Mouse (Mus musculus): ENCODE measurements at regions not wholly inside any gene's neighbourhood (a gene's known extent, or its start where the extent isn't known, plus 50 kb on each side); places are given as distances from the start of the nearest gene placed in this dataset.

DNA sequence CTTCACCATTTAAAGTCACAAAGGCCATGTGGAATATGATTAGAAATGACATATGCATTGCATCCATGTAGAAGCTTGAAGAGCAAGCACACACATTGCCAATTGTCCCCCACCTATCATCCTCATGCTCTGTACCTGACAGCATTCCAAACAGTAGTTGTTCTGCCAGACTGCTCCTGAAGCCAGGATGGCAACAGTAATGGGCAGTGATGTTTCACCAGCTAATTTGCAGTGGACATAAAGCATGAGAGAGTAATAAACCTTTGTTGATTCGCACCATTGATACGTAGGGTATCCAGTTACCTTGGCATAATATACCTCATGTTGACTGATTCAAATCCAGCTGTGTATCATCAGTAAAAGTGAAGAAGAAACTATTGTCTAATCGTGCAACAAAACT lies 606.5 kb upstream of the Celf2 start:
- Histone ChIP-seq H3K27ac (ENCODE audit: low read length) (no peak overlapping the region), H3K4me2 (ENCODE audit: low read length) (no peak overlapping the region), H3K36me3 (ENCODE audit: control insufficient read depth, insufficient read depth, low read length) (no peaks in the 10 kb centered on the region), H3K9ac (ENCODE audit: low read depth, low read length) (no peak overlapping the region), H3K4me1 (ENCODE audit: control insufficient read depth, insufficient read depth, low read length) (no peaks in the 10 kb centered on the region), H3K9me3 (replicated peaks; ENCODE audit: control insufficient read depth, low read length, poor library complexity, severe bottlenecking) (no peaks in the 10 kb centered on the region), H3K27me3 (ENCODE audit: control insufficient read depth, insufficient read depth, low read depth, low read length) (no peaks in the 10 kb centered on the region), H3K4me3 (ENCODE audit: low read depth, low read length) (no peak overlapping the region)
- WGBS, result 90% methylated on average over 3 of the region's 3 CpGs
- ATAC-seq, result no peak

- Histone ChIP-seq H3K4me1 (ENCODE audit: control insufficient read depth, insufficient read depth, low read length) (no peaks in the 10 kb centered on the region), H3K4me2 (ENCODE audit: low read length) (no peak overlapping the region), H3K27me3 (ENCODE audit: control insufficient read depth, insufficient read depth, low read depth, low read length) (no peaks in the 10 kb centered on the region), H3K9ac (ENCODE audit: low read depth, low read length) (no peak overlapping the region), H3K36me3 (ENCODE audit: control insufficient read depth, insufficient read depth, low read length) (no peaks in the 10 kb centered on the region), H3K9me3 (replicated peaks; ENCODE audit: control insufficient read depth, low read length, poor library complexity, severe bottlenecking) (no peaks in the 10 kb centered on the region), H3K27ac (ENCODE audit: low read length) (no peak overlapping the region), H3K4me3 (ENCODE audit: low read depth, low read length) (no peak overlapping the region)
- ATAC-seq, result no peak
- WGBS, result 85% methylated on average over 1 of the region's 1 CpGs
Observed at GRCm38 (mm10) chr2:8112361-8113073, 603.2 kb upstream of the Celf2 start.

DNA sequence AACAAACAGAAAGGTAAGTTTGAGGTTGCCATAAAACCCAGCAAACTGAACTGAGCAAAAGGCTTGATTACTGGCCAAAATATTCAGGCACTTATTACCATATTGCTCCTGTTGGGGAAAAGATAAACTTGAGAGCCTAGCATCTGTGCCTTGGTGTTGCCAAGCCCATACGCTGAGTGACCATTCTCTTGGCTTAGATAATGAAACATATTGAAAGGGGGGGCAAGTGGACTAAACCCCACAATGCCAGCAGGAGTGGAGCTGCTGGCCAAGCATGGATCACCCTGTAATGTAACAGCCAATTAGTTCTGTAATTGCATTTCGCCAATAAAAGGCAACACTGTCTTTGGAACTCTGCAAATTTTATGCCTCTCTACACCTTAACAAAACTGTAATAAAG lies 584.8 kb upstream of the Celf2 start:
- 75% methylated on average over 2 of the region's 2 CpGs for whole genome bisulfite sequencing
- no peaks in the 10 kb centered on the region for H3K27me3 ChIP-seq (ENCODE audit: control insufficient read depth, insufficient read depth, low read depth, low read length)
- ATAC-seq, result no peak
- H3K4me1 ChIP-seq (ENCODE audit: control insufficient read depth, insufficient read depth, low read length), result no peaks in the 10 kb centered on the region
- no peak overlapping the region for H3K9ac ChIP-seq (ENCODE audit: low read depth, low read length)
- H3K4me3 ChIP-seq (ENCODE audit: low read depth, low read length), result no peak overlapping the region
- H3K36me3 ChIP-seq (ENCODE audit: control insufficient read depth, insufficient read depth, low read length), result no peaks in the 10 kb centered on the region
- H3K4me2 ChIP-seq (ENCODE audit: low read length), result no peak overlapping the region
- no peak overlapping the region for H3K27ac ChIP-seq (ENCODE audit: low read length)
- no peaks in the 10 kb centered on the region for H3K9me3 ChIP-seq (replicated peaks; ENCODE audit: control insufficient read depth, low read length, poor library complexity, severe bottlenecking)

- Histone ChIP-seq H3K9ac (ENCODE audit: low read depth, low read length) (no peak overlapping the region), H3K4me1 (ENCODE audit: control insufficient read depth, insufficient read depth, low read length) (no peaks in the 10 kb centered on the region), H3K4me3 (ENCODE audit: low read depth, low read length) (no peak overlapping the region), H3K4me2 (ENCODE audit: low read length) (no peak overlapping the region), H3K36me3 (ENCODE audit: control insufficient read depth, insufficient read depth, low read length) (no peaks in the 10 kb centered on the region), H3K27ac (ENCODE audit: low read length) (no peak overlapping the region), H3K9me3 (replicated peaks; ENCODE audit: control insufficient read depth, low read length, poor library complexity, severe bottlenecking) (no peaks in the 10 kb centered on the region), H3K27me3 (ENCODE audit: control insufficient read depth, insufficient read depth, low read depth, low read length) (no peaks in the 10 kb centered on the region)
- 61% methylated on average over 1 of the region's 1 CpGs for WGBS
- no peak for ATAC-seq
Observed at GRCm38 (mm10) chr2:8067901-8068300, 558.5 kb upstream of the Celf2 start.

GRCm38 (mm10) chr2:8061687-8062086 lies 552.3 kb upstream of the Celf2 start:
- Histone ChIP-seq H3K27me3 (ENCODE audit: control insufficient read depth, insufficient read depth, low read depth, low read length) (no peaks in the 10 kb centered on the region), H3K4me3 (ENCODE audit: low read depth, low read length) (no peak overlapping the region), H3K4me2 (ENCODE audit: low read length) (no peak overlapping the region), H3K9ac (ENCODE audit: low read depth, low read length) (no peak overlapping the region), H3K4me1 (ENCODE audit: control insufficient read depth, insufficient read depth, low read length) (no peaks in the 10 kb centered on the region), H3K27ac (ENCODE audit: low read length) (no peak overlapping the region), H3K36me3 (ENCODE audit: control insufficient read depth, insufficient read depth, low read length) (no peaks in the 10 kb centered on the region), H3K9me3 (replicated peaks; ENCODE audit: control insufficient read depth, low read length, poor library complexity, severe bottlenecking) (no peaks in the 10 kb centered on the region)
- no peak for ATAC-seq
- 69% methylated on average over 1 of the region's 1 CpGs for WGBS

- Histone ChIP-seq H3K4me2 (ENCODE audit: low read length) (no peak overlapping the region), H3K36me3 (ENCODE audit: control insufficient read depth, insufficient read depth, low read length) (no peaks in the 10 kb centered on the region), H3K9me3 (replicated peaks; ENCODE audit: control insufficient read depth, low read length, poor library complexity, severe bottlenecking) (no peaks in the 10 kb centered on the region), H3K4me1 (ENCODE audit: control insufficient read depth, insufficient read depth, low read length) (0 out of 2 replicates have a peak, but pooled peaks cover 3% of the 10 kb centered on the region), H3K9ac (ENCODE audit: low read depth, low read length) (no peak overlapping the region), H3K27me3 (ENCODE audit: control insufficient read depth, insufficient read depth, low read depth, low read length) (no peaks in the 10 kb centered on the region), H3K27ac (ENCODE audit: low read length) (no peak overlapping the region), H3K4me3 (ENCODE audit: low read depth, low read length) (no peak overlapping the region)
- ATAC-seq, result no peak
- WGBS, result 33% methylated on average over 4 of the region's 4 CpGs
Observed at GRCm38 (mm10) chr2:8029212-8029611, 519.8 kb upstream of the Celf2 start.

GRCm38 (mm10) chr2:8027571-8027970 lies 518.2 kb upstream of the Celf2 start:
- H3K27ac ChIP-seq (ENCODE audit: low read length), result no peak overlapping the region
- ATAC-seq, result no peak
- H3K4me3 ChIP-seq (ENCODE audit: low read depth, low read length), result no peak overlapping the region
- no peaks in the 10 kb centered on the region for H3K9me3 ChIP-seq (replicated peaks; ENCODE audit: control insufficient read depth, low read length, poor library complexity, severe bottlenecking)
- no peaks in the 10 kb centered on the region for H3K27me3 ChIP-seq (ENCODE audit: control insufficient read depth, insufficient read depth, low read depth, low read length)
- no peak overlapping the region for H3K4me2 ChIP-seq (ENCODE audit: low read length)
- no peaks in the 10 kb centered on the region for H3K36me3 ChIP-seq (ENCODE audit: control insufficient read depth, insufficient read depth, low read length)
- 0 out of 2 replicates have a peak, but pooled peaks cover 3% of the 10 kb centered on the region for H3K4me1 ChIP-seq (ENCODE audit: control insufficient read depth, insufficient read depth, low read length)
- no peak overlapping the region for H3K9ac ChIP-seq (ENCODE audit: low read depth, low read length)

GRCm38 (mm10) chr2:8026648-8027047 lies 517.3 kb upstream of the Celf2 start:
- H3K36me3 ChIP-seq (ENCODE audit: control insufficient read depth, insufficient read depth, low read length), result no peaks in the 10 kb centered on the region
- no peaks in the 10 kb centered on the region for H3K27me3 ChIP-seq (ENCODE audit: control insufficient read depth, insufficient read depth, low read depth, low read length)
- H3K9me3 ChIP-seq (replicated peaks; ENCODE audit: control insufficient read depth, low read length, poor library complexity, severe bottlenecking), result no peaks in the 10 kb centered on the region
- no peak overlapping the region for H3K4me2 ChIP-seq (ENCODE audit: low read length)
- H3K4me1 ChIP-seq (ENCODE audit: control insufficient read depth, insufficient read depth, low read length), result 0 out of 2 replicates have a peak, but pooled peaks cover 3% of the 10 kb centered on the region
- H3K4me3 ChIP-seq (ENCODE audit: low read depth, low read length), result no peak overlapping the region
- H3K9ac ChIP-seq (ENCODE audit: low read depth, low read length), result no peak overlapping the region
- WGBS, result 88% methylated on average over 10 of the region's 10 CpGs
- ATAC-seq, result no peak; the same call in 1 of the 2 replicates
- no peak overlapping the region for H3K27ac ChIP-seq (ENCODE audit: low read length)

DNA sequence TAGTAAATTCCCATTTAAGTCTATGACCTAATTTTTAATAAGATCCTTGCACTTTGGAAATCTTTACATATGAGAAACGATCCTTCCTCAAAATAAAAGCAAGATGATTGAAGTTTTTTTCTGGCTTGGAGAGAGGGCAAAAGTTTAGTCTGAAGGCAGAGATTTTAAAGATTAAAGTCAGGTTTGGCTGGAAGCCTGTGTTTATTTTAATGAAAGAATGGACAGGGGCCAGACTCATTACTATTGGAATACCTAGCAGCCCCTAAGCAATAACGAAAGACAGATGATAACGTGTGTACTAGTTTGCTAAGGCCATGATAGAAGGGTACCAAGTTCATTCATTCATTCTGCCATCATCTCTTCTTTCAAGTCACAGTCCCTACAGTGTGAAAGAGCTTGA lies 513.3 kb upstream of the Celf2 start:
- whole genome bisulfite sequencing, result 82% methylated on average over 3 of the region's 3 CpGs
- no peak overlapping the region for H3K4me3 ChIP-seq (ENCODE audit: low read depth, low read length)
- ATAC-seq, result no peak
- no peaks in the 10 kb centered on the region for H3K9me3 ChIP-seq (replicated peaks; ENCODE audit: control insufficient read depth, low read length, poor library complexity, severe bottlenecking)
- H3K36me3 ChIP-seq (ENCODE audit: control insufficient read depth, insufficient read depth, low read length), result no peaks in the 10 kb centered on the region
- H3K9ac ChIP-seq (ENCODE audit: low read depth, low read length), result no peak overlapping the region
- no peak overlapping the region for H3K27ac ChIP-seq (ENCODE audit: low read length)
- H3K27me3 ChIP-seq (ENCODE audit: control insufficient read depth, insufficient read depth, low read depth, low read length), result no peaks in the 10 kb centered on the region
- H3K4me1 ChIP-seq (ENCODE audit: control insufficient read depth, insufficient read depth, low read length), result 0 out of 2 replicates have a peak, but pooled peaks cover 3% of the 10 kb centered on the region
- no peak overlapping the region for H3K4me2 ChIP-seq (ENCODE audit: low read length)
